ENCODE assay signal across 9 mouse cellular contexts in genomic region chr3:88152056-88152455, GRCm38 (mm10). TPM values are rescaled to one million over a fixed set of nuclear protein-coding genes. Genes with fewer than 3 reads are reported as not detected.
A peak's percentile ranks its signal among the peaks of the same experiment; 100 is the strongest.
DNase-seq lines count a peak whose midpoint lies in the region; ATAC-seq lines count a peak whose summit lies in the region.
"Had no signal": no experiment of that assay in that cellular context is flagged by ENCODE, and none has a peak within 500 bp of the region (broad histone marks: within the 10 kb centered on the region; RNA-seq: fewer than 3 reads in every experiment).

No protein-coding gene starts in this region.

- 20% methylated on average over 3 of the region's 3 CpGs for WGBS in hindbrain, embryonic 14.5 days
- whole genome bisulfite sequencing in midbrain, embryonic 10.5 days, result 42% methylated on average over 3 of the region's 3 CpGs

- peak overlapping the region; percentile 29; the same call in 1 of the 2 replicates for H3K9ac ChIP-seq in hindbrain, embryonic 14.5 days
- H3K9ac ChIP-seq: stomach, embryonic 15.5 days had no signal

- ATAC-seq in CD4-positive, CD25-positive, alpha-beta regulatory T cell, adult 4 months, result no peak
- peak; percentile 90 for ATAC-seq in hindbrain, embryonic 14.5 days (ENCODE audit: low FRiP score)

- no peaks in the 10 kb centered on the region for H3K27me3 ChIP-seq in hindbrain, embryonic 14.5 days (ENCODE audit: control insufficient read depth, insufficient read depth, low read length)
- H3K27me3 ChIP-seq in midbrain, embryonic 10.5 days (ENCODE audit: low read depth, poor library complexity, severe bottlenecking), result no peaks in the 10 kb centered on the region
- H3K27me3 ChIP-seq: stomach, embryonic 15.5 days had no signal

- H3K9me3 ChIP-seq in hindbrain, embryonic 14.5 days (ENCODE audit: control insufficient read depth, low read length), result no peaks in the 10 kb centered on the region
- no peaks in the 10 kb centered on the region for H3K9me3 ChIP-seq in midbrain, embryonic 10.5 days (replicated peaks)
- H3K9me3 ChIP-seq: stomach, embryonic 15.5 days had no signal

- peaks cover 16% of the 10 kb centered on the region for H3K36me3 ChIP-seq in hindbrain, embryonic 14.5 days (replicated peaks; ENCODE audit: control insufficient read depth, insufficient read depth)
- H3K36me3 ChIP-seq in midbrain, embryonic 10.5 days, result peaks cover 19% of the 10 kb centered on the region

- H3K27ac ChIP-seq in hindbrain, embryonic 14.5 days, result peak overlapping the region; percentile 85
- H3K27ac ChIP-seq in midbrain, embryonic 10.5 days (replicated peaks), result peak overlapping the region; percentile 55; the same call in 1 of the 2 replicates
- H3K27ac ChIP-seq: stomach, embryonic 15.5 days had no signal

- H3K4me2 ChIP-seq in hindbrain, embryonic 14.5 days (replicated peaks), result peak overlapping the region; percentile 32
- H3K4me2 ChIP-seq: stomach, embryonic 15.5 days had no signal

- peak; percentile 39 for DNase-seq in CD4-positive, CD25-positive, alpha-beta regulatory T cell, adult 2 months (ENCODE audit: low read depth, low spot score)
- peak; percentile 74 to 81 for DNase-seq in cerebellum, postnatal 36 days
- peak; percentile 78 for DNase-seq in hindbrain, embryonic 14.5 days (ENCODE audit: low spot score)
- DNase-seq in midbrain, embryonic 10.5 days (ENCODE audit: low spot score), result peak; percentile 74
- DNase-seq in right cerebral cortex, postnatal 4 days, result peak; percentile 81
- DNase-seq in spleen, adult 12 weeks (ENCODE audit: low spot score), result no peak
- no peak for DNase-seq in lung, postnatal 10 days

- no peak overlapping the region for H3K4me3 ChIP-seq in hindbrain, embryonic 14.5 days (replicated peaks; ENCODE audit: low read length)
- no peak overlapping the region for H3K4me3 ChIP-seq in midbrain, embryonic 10.5 days
- H3K4me3 ChIP-seq: stomach, embryonic 15.5 days had no signal

- peaks cover 52% of the 10 kb centered on the region for H3K4me1 ChIP-seq in hindbrain, embryonic 14.5 days (replicated peaks; ENCODE audit: control insufficient read depth, insufficient read depth, low read length)
- peaks cover 63% of the 10 kb centered on the region for H3K4me1 ChIP-seq in midbrain, embryonic 10.5 days

RNA-seq across cellular contexts. Expression of gene Mef2d, which starts 9.9 kb away (rescaled TPM):
- 10 to 100 TPM; 30.9 to 36.1 TPM for polyA plus RNA-seq in CD4-positive, CD25-positive, alpha-beta regulatory T cell, adult 4 months (2017; shearing (Covaris generic))
- 20.4 and 22.4 TPM in 2 replicates for polyA plus RNA-seq in hindbrain, embryonic 14.5 days (2014; fragmentation: Nextera tagmentation; extraction: Ambion mirVana)
- polyA plus RNA-seq in midbrain, embryonic 10.5 days (2016; fragmentation: Nextera tagmentation; extraction: Ambion mirVana), result 8.2 and 11.0 TPM in 2 replicates

Comparison
In these comparisons a context has a peak if more than half of its experiments do, and no peak if none do; other contexts are left out.
1. DNase-seq: peak in CD4-positive, CD25-positive, alpha-beta regulatory T cell, adult 2 months (single experiment), cerebellum, postnatal 36 days (2 of 2), hindbrain, embryonic 14.5 days (single experiment), midbrain, embryonic 10.5 days (single experiment) and right cerebral cortex, postnatal 4 days (single experiment); none in spleen, adult 12 weeks (single experiment) and lung, postnatal 10 days (single experiment).